Mouse (Mus musculus) brain, embryonic 14.5 days (tissue): ENCODE data around the gene Palm3.

Source experiments
- CTCF ChIP-seq: fragments of 200-500 bp; IDR thresholded peaks from 2 replicates; pipeline ENCODE4 v1.5.1; 2012; ENCODE audit warnings: inconsistent platforms, mild to moderate bottlenecking, moderate library complexity, borderline replicate concordance; ENCODE audit not compliant: insufficient read depth, insufficient read length; ENCODE audit errors: extremely low read depth
- POLR2A ChIP-seq: fragments of 200-500 bp; IDR thresholded peaks from 2 replicates; pipeline ENCODE4 v1.6.1; 2012; ENCODE audit warnings: mild to moderate bottlenecking, inconsistent platforms, borderline replicate concordance; ENCODE audit not compliant: poor library complexity, insufficient read depth, insufficient read length, severe bottlenecking; ENCODE audit errors: extremely low read depth

DNA sequence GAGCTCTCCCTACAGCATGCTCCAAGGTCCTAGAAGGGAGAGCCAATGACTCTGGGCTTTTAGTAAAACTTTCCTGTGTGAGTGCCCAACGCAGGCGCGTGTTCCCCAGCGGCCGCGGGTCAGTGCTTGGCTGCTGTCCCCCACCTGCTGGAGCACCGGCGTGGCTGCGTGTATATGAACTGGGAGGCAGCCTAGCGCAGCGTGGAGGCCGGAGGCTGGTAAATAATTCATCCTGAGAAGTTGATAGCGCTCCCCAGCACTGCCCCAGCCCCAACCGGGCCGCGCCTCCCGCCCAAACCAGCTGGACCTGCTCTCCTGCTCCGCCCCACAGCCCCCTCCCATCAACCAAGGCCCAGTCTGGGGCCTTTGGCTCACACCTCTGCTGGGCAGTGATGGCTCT lies at the start of gene Palm3:
- TF ChIP-seq POLR2A (no peak), CTCF (no peak)
